Mouse (Mus musculus): ENCODE data around the gene Pde2a.

- TF ChIP-seq CTCF (IDR thresholded peaks at IDR 0.05; ENCODE audit: borderline replicate concordance, extremely low read depth, insufficient read depth, insufficient read length) (no peak), POLR2A (IDR thresholded peaks at IDR 0.05; ENCODE audit: borderline replicate concordance, extremely low read depth, insufficient read depth, insufficient read length, poor library complexity, severe bottlenecking) (no peak)
These were observed 43.2 kb upstream of the Pde2a start for GRCm38 (mm10) chr7:101378285-101378684.
